Mouse (Mus musculus): ENCODE results near the gene Muc1. TPM values are rescaled to one million over a fixed set of nuclear protein-coding genes. Genes with fewer than 3 reads are reported as not detected.

The Muc1 gene
- total and polyA plus RNA-seq, 3 experiments: 0.04 to 1.1 TPM; not detected in 1

GRCm38 (mm10) chr3:89271760-89272159, 42.9 kb downstream of the Muc1 start:
- TF ChIP-seq ZMIZ1 (IDR thresholded peaks at IDR 0.05; ENCODE audit: low read depth, low read length) (no peak), ETS1 (IDR thresholded peaks at IDR 0.05; ENCODE audit: low read depth, low read length) (no peak), CTCF (IDR thresholded peaks at IDR 0.05 in 2 of 3, conservative IDR thresholded peaks at IDR 0.05 in 1 of 3; ENCODE audit: control insufficient read depth in 1 of 3, insufficient read depth in 1 of 3, low read depth in 2 of 3, low read length in 3 of 3, poor library complexity in 1 of 3, severe bottlenecking in 1 of 3) (no peak), RCOR1 (IDR thresholded peaks at IDR 0.05; ENCODE audit: low read depth, low read length) (no peak), MAZ (IDR thresholded peaks at IDR 0.05; ENCODE audit: low read depth, low read length) (no peak), POLR2A (IDR thresholded peaks at IDR 0.05; ENCODE audit: control insufficient read depth in 1 of 2, insufficient read depth in 1 of 2, low read depth in 1 of 2, low read length in 2 of 2, poor library complexity in 1 of 2) (no peak), USF2 (IDR thresholded peaks at IDR 0.05; ENCODE audit: borderline replicate concordance in 1 of 2, insufficient read depth in 1 of 2, low read depth in 1 of 2, low read length in 2 of 2) (no peak), JUND (IDR thresholded peaks at IDR 0.05; ENCODE audit: low read depth, low read length) (no peak), CHD2 (IDR thresholded peaks at IDR 0.05; ENCODE audit: low read length) (no peak), CHD1 (IDR thresholded peaks at IDR 0.05; ENCODE audit: low read depth, low read length) (no peak), MYC (IDR thresholded peaks at IDR 0.05; ENCODE audit: low read depth, low read length) (no peak), NELFE (IDR thresholded peaks at IDR 0.05; ENCODE audit: low read depth, low read length) (no peak), BHLHE40 (IDR thresholded peaks at IDR 0.05; ENCODE audit: borderline replicate concordance, low read depth, low read length) (no peak), SMC3 (IDR thresholded peaks at IDR 0.05; ENCODE audit: low read depth, low read length) (no peak), USF1 (IDR thresholded peaks at IDR 0.05; ENCODE audit: low read depth, low read length) (no peak), HCFC1 (IDR thresholded peaks at IDR 0.05; ENCODE audit: low read depth, low read length) (no peak), MXI1 (IDR thresholded peaks at IDR 0.05; ENCODE audit: low read depth, low read length) (no peak), GABPA (IDR thresholded peaks at IDR 0.05; ENCODE audit: low read depth, low read length) (no peak), UBTF (IDR thresholded peaks at IDR 0.05; ENCODE audit: borderline replicate concordance, insufficient read depth, low read depth, low read length) (no peak), ELF1 (IDR thresholded peaks at IDR 0.05; ENCODE audit: low read depth, low read length) (no peak)

GRCm38 (mm10) chr3:89276061-89276460, 47.2 kb downstream of the Muc1 start:
- no peak for DNase-seq (ENCODE audit: low read depth, low spot score)
- TF ChIP-seq USF1 (IDR thresholded peaks at IDR 0.05; ENCODE audit: low read depth, low read length): no peak
- TF ChIP-seq USF2 (IDR thresholded peaks at IDR 0.05; ENCODE audit: borderline replicate concordance in 1 of 2, insufficient read depth in 1 of 2, low read depth in 1 of 2, low read length in 2 of 2): no peak
- TF ChIP-seq JUND (IDR thresholded peaks at IDR 0.05; ENCODE audit: low read depth, low read length): no peak
- no peak for TF ChIP-seq TCF12 (IDR thresholded peaks at IDR 0.05; ENCODE audit: low read depth, low read length)
- no peak for TF ChIP-seq UBTF (IDR thresholded peaks at IDR 0.05; ENCODE audit: borderline replicate concordance, insufficient read depth, low read depth, low read length)
- no peak for TF ChIP-seq POLR2AphosphoS2 (IDR thresholded peaks at IDR 0.05; ENCODE audit: low read length)
- TF ChIP-seq TAL1 (IDR thresholded peaks at IDR 0.05; ENCODE audit: low read length): no peak
- no peak for TF ChIP-seq ZKSCAN1 (IDR thresholded peaks at IDR 0.05; ENCODE audit: low read depth, low read length)
- TF ChIP-seq ZC3H11A (IDR thresholded peaks at IDR 0.05; ENCODE audit: low read depth, low read length): no peak
- no peak for TF ChIP-seq SIN3A (IDR thresholded peaks at IDR 0.05; ENCODE audit: low read length)
- no peak for TF ChIP-seq CTCF (IDR thresholded peaks at IDR 0.05 in 2 of 3, conservative IDR thresholded peaks at IDR 0.05 in 1 of 3; ENCODE audit: control insufficient read depth in 1 of 3, insufficient read depth in 1 of 3, low read depth in 2 of 3, low read length in 3 of 3, poor library complexity in 1 of 3, severe bottlenecking in 1 of 3)
- no peak for TF ChIP-seq NRF1 (IDR thresholded peaks at IDR 0.05; ENCODE audit: insufficient read depth, low read depth, low read length, poor library complexity, severe bottlenecking)
- no peak for TF ChIP-seq E2F4 (IDR thresholded peaks at IDR 0.05; ENCODE audit: borderline replicate concordance, low read depth, low read length)
- no peak for TF ChIP-seq GATA1 (IDR thresholded peaks at IDR 0.05; ENCODE audit: low read depth, low read length)
- TF ChIP-seq GABPA (IDR thresholded peaks at IDR 0.05; ENCODE audit: low read depth, low read length): no peak
- TF ChIP-seq EP300 (IDR thresholded peaks at IDR 0.05; ENCODE audit: low read depth in 1 of 2, low read length in 2 of 2): no peak
- TF ChIP-seq NELFE (IDR thresholded peaks at IDR 0.05; ENCODE audit: low read depth, low read length): no peak
- Histone ChIP-seq H3K79me2 (ENCODE audit: control insufficient read depth, insufficient read depth, low read length, poor library complexity) (no peaks in the 10 kb centered on the region), H3K27me3 (ENCODE audit: control insufficient read depth in 1 of 2, insufficient read depth in 2 of 2, low read length in 2 of 2) (peaks cover 24 to 30% of the 10 kb centered on the region in 2 experiments), H3K9ac (ENCODE audit: control insufficient read depth, low read depth, low read length, poor library complexity, severe bottlenecking) (no peak overlapping the region), H3K9me3 (replicated peaks; ENCODE audit: insufficient read depth, low read length) (no peaks in the 10 kb centered on the region), H3K4me3 (ENCODE audit: control insufficient read depth in 1 of 2, insufficient read depth in 1 of 2, low read depth in 2 of 2, low read length in 2 of 2) (no peak overlapping the region), H3K36me3 (ENCODE audit: control insufficient read depth in 1 of 2, insufficient read depth in 2 of 2, low read length in 2 of 2) (no peaks in the 10 kb centered on the region), H3K4me1 (ENCODE audit: control insufficient read depth in 1 of 2, insufficient read depth in 2 of 2, low read length in 2 of 2) (peaks cover 0 to 2% of the 10 kb centered on the region in 2 experiments; a peak in 2 of 4 replicates), H3K27ac (ENCODE audit: control insufficient read depth, low read depth, low read length) (no peak overlapping the region)

More at GRCm38 (mm10) chr3:89271760-89272159, 42.9 kb downstream of the Muc1 start:
- no peak for DNase-seq (ENCODE audit: low read depth, low spot score)
- Histone ChIP-seq H3K9ac (ENCODE audit: control insufficient read depth, low read depth, low read length, poor library complexity, severe bottlenecking) (no peak overlapping the region), H3K4me3 (ENCODE audit: control insufficient read depth in 1 of 2, insufficient read depth in 1 of 2, low read depth in 2 of 2, low read length in 2 of 2) (no peak overlapping the region), H3K27me3 (ENCODE audit: control insufficient read depth in 1 of 2, insufficient read depth in 2 of 2, low read length in 2 of 2) (peaks cover 0 to 2% of the 10 kb centered on the region in 2 experiments; a peak in 2 of 4 replicates), H3K79me2 (ENCODE audit: control insufficient read depth, insufficient read depth, low read length, poor library complexity) (peaks cover 1% of the 10 kb centered on the region; the same call in 1 of the 2 replicates), H3K27ac (ENCODE audit: control insufficient read depth, low read depth, low read length) (no peak overlapping the region), H3K4me1 (ENCODE audit: control insufficient read depth in 1 of 2, insufficient read depth in 2 of 2, low read length in 2 of 2) (peaks cover 3 to 26% of the 10 kb centered on the region in 2 experiments), H3K9me3 (replicated peaks; ENCODE audit: insufficient read depth, low read length) (no peaks in the 10 kb centered on the region), H3K36me3 (ENCODE audit: control insufficient read depth in 1 of 2, insufficient read depth in 2 of 2, low read length in 2 of 2) (peaks cover 0 to 14% of the 10 kb centered on the region in 2 experiments; a peak in 2 of 4 replicates)
